Comparison of ENCODE assay signal across 28 mouse cellular contexts in genomic region chr7:84259309-84259985, GRCm38 (mm10).
DNase-seq lines count a peak whose midpoint lies in the region; ATAC-seq and TF ChIP-seq lines count a peak whose summit lies in the region.
"Had no signal": no experiment of that assay in that cellular context is flagged by ENCODE, and none has a peak within 500 bp of the region (broad histone marks: within the 10 kb centered on the region; RNA-seq: fewer than 3 reads in every experiment).

No protein-coding gene starts in this region.

- H3K27me3 ChIP-seq in midbrain, embryonic 12.5 days: no peaks in the 10 kb centered on the region
- no peaks in the 10 kb centered on the region for H3K27me3 ChIP-seq in midbrain, postnatal 0 days (ENCODE audit: insufficient read depth, low read length)
- no peaks in the 10 kb centered on the region for H3K27me3 ChIP-seq in kidney, adult 2 months (replicated peaks; ENCODE audit: control insufficient read depth, insufficient read depth, low read length)
- no peaks in the 10 kb centered on the region for H3K27me3 ChIP-seq in kidney, embryonic 14.5 days (ENCODE audit: control insufficient read depth, insufficient read depth, low read length)
- H3K27me3 ChIP-seq: embryonic facial prominence, embryonic 15.5 days; forebrain, embryonic 12.5 days; heart, embryonic 13.5 days; intestine, embryonic 15.5 days; neural tube, embryonic 12.5 days; Patski had no signal

- peak; percentile 67; the same call in 1 of the 2 replicates for ATAC-seq in midbrain, embryonic 12.5 days (ENCODE audit: low FRiP score, low read depth)
- no peak for ATAC-seq in midbrain, postnatal 0 days (ENCODE audit: low FRiP score)
- ATAC-seq in kidney, embryonic 14.5 days (ENCODE audit: low FRiP score, low TSS enrichment): 0 out of 2 replicates have a peak, but pooled peaks have one; percentile 16
- ATAC-seq: forebrain, postnatal 0 days; hindbrain, postnatal 0 days; intestine, embryonic 15.5 days; Patski had no signal

- H3K9ac ChIP-seq in midbrain, embryonic 12.5 days (replicated peaks): no peak overlapping the region
- no peak overlapping the region for H3K9ac ChIP-seq in midbrain, postnatal 0 days (replicated peaks; ENCODE audit: low read length, poor library complexity, severe bottlenecking)
- H3K9ac ChIP-seq in kidney, embryonic 14.5 days (ENCODE audit: low read depth, low read length): no peak overlapping the region
- H3K9ac ChIP-seq: embryonic facial prominence, embryonic 15.5 days; forebrain, embryonic 12.5 days; forebrain, postnatal 0 days; heart, embryonic 13.5 days; intestine, embryonic 15.5 days; liver, embryonic 14.5 days; neural tube, embryonic 12.5 days had no signal

- WGBS in midbrain, embryonic 12.5 days: 82% methylated on average over 4 of the region's 4 CpGs
- WGBS in midbrain, postnatal 0 days: 66% methylated on average over 4 of the region's 4 CpGs
- WGBS in kidney, adult 2 months: 32% methylated on average over 4 of the region's 4 CpGs
- 60% methylated on average over 4 of the region's 4 CpGs for whole genome bisulfite sequencing in kidney, embryonic 14.5 days

- no peaks in the 10 kb centered on the region for H3K4me1 ChIP-seq in midbrain, embryonic 12.5 days
- no peaks in the 10 kb centered on the region for H3K4me1 ChIP-seq in midbrain, postnatal 0 days (ENCODE audit: insufficient read depth, low read length)
- peaks cover 7% of the 10 kb centered on the region; the same call in 1 of the 2 replicates for H3K4me1 ChIP-seq in kidney, adult 2 months (ENCODE audit: control insufficient read depth, insufficient read depth, low read length)
- no peaks in the 10 kb centered on the region for H3K4me1 ChIP-seq in kidney, embryonic 14.5 days (ENCODE audit: control insufficient read depth, insufficient read depth, low read length)
- H3K4me1 ChIP-seq: embryonic facial prominence, embryonic 15.5 days; forebrain, embryonic 12.5 days; hindbrain, embryonic 10.5 days; intestine, embryonic 15.5 days; neural tube, embryonic 12.5 days had no signal

- no peak overlapping the region for H3K4me2 ChIP-seq in midbrain, embryonic 12.5 days (replicated peaks)
- no peak overlapping the region for H3K4me2 ChIP-seq in midbrain, postnatal 0 days (ENCODE audit: low read depth, low read length, poor library complexity, severe bottlenecking)
- H3K4me2 ChIP-seq in kidney, embryonic 14.5 days (replicated peaks; ENCODE audit: low read depth, low read length): no peak overlapping the region
- H3K4me2 ChIP-seq: embryonic facial prominence, embryonic 15.5 days; forebrain, embryonic 12.5 days; heart, embryonic 13.5 days; intestine, embryonic 15.5 days; neural tube, embryonic 12.5 days had no signal

- H3K36me3 ChIP-seq in midbrain, embryonic 12.5 days: peaks cover 79% of the 10 kb centered on the region
- peaks cover 46% of the 10 kb centered on the region for H3K36me3 ChIP-seq in midbrain, postnatal 0 days (ENCODE audit: insufficient read depth, low read length)
- H3K36me3 ChIP-seq in kidney, adult 2 months (ENCODE audit: control insufficient read depth, insufficient read depth, low read length): no peaks in the 10 kb centered on the region
- H3K36me3 ChIP-seq in kidney, embryonic 14.5 days (ENCODE audit: control insufficient read depth, insufficient read depth, low read length): peaks cover 3% of the 10 kb centered on the region; the same call in 1 of the 2 replicates
- H3K36me3 ChIP-seq: intestine, embryonic 15.5 days had no signal

- no peak for DNase-seq in midbrain, postnatal 0 days (ENCODE audit: low spot score)
- DNase-seq in kidney, adult 2 months: peak; percentile 45
- DNase-seq in kidney, postnatal 14 days: peak; percentile 48
- DNase-seq in yolk sac, embryonic 10.5 days (ENCODE audit: low spot score): no peak
- DNase-seq in right cerebral cortex, adult 18-20 months: no peak
- DNase-seq: adrenal gland, postnatal 10 days; cerebellum, adult 8-10 months; forebrain, postnatal 0 days; heart, postnatal 10 days; layer of hippocampus, adult 9-11 months; liver; lung, adult 2 months; lung, postnatal 14 days; right cerebral cortex, postnatal 25 days; thymus, adult 2 months; thymus, postnatal 36 days had no signal

- no peak overlapping the region for H3K27ac ChIP-seq in midbrain, embryonic 12.5 days (replicated peaks)
- no peak overlapping the region for H3K27ac ChIP-seq in midbrain, postnatal 0 days (ENCODE audit: low read depth, low read length)
- H3K27ac ChIP-seq in kidney, adult 2 months (ENCODE audit: insufficient read depth, low read depth, low read length): peak overlapping the region; percentile 61
- no peak overlapping the region for H3K27ac ChIP-seq in kidney, embryonic 14.5 days (ENCODE audit: low read depth, low read length)
- H3K27ac ChIP-seq: embryonic facial prominence, embryonic 10.5 days; embryonic facial prominence, embryonic 15.5 days; forebrain, embryonic 12.5 days; heart, embryonic 13.5 days; hindbrain, embryonic 10.5 days; hindbrain, postnatal 0 days; intestine, embryonic 15.5 days; liver, embryonic 14.5 days; neural tube, embryonic 12.5 days had no signal

- H3K4me3 ChIP-seq in midbrain, embryonic 12.5 days: no peak overlapping the region
- no peak overlapping the region for H3K4me3 ChIP-seq in midbrain, postnatal 0 days (ENCODE audit: low read depth, low read length)
- H3K4me3 ChIP-seq in kidney, adult 2 months (ENCODE audit: insufficient read depth, low read depth, low read length): no peak overlapping the region
- no peak overlapping the region for H3K4me3 ChIP-seq in kidney, embryonic 14.5 days (ENCODE audit: low read length)
- H3K4me3 ChIP-seq: embryonic facial prominence, embryonic 10.5 days; embryonic facial prominence, embryonic 15.5 days; forebrain, embryonic 12.5 days; heart, embryonic 13.5 days; hindbrain, embryonic 10.5 days; intestine, embryonic 15.5 days; neural tube, embryonic 12.5 days had no signal

- no peaks in the 10 kb centered on the region for H3K9me3 ChIP-seq in midbrain, embryonic 12.5 days
- no peaks in the 10 kb centered on the region for H3K9me3 ChIP-seq in midbrain, postnatal 0 days (ENCODE audit: low read length)
- H3K9me3 ChIP-seq in kidney, embryonic 14.5 days (ENCODE audit: control insufficient read depth, low read length): no peaks in the 10 kb centered on the region
- H3K9me3 ChIP-seq: embryonic facial prominence, embryonic 10.5 days; embryonic facial prominence, embryonic 15.5 days; forebrain, embryonic 12.5 days; heart, embryonic 13.5 days; hindbrain, embryonic 10.5 days; intestine, embryonic 15.5 days; neural tube, embryonic 12.5 days had no signal

- no peak for TF ChIP-seq CTCF in midbrain, postnatal 0 days (IDR thresholded peaks at IDR 0.05)
- no peak for TF ChIP-seq CTCF in kidney, adult 2 months (conservative IDR thresholded peaks at IDR 0.05; ENCODE audit: insufficient read depth, insufficient read length, low read depth, low read length)

- TF ChIP-seq POLR2A in kidney, adult 2 months (IDR thresholded peaks at IDR 0.05; ENCODE audit: low read depth, low read length): no peak

Comparison
In these comparisons a context has a peak if more than half of its experiments do, and no peak if none do; other contexts are left out.
1. DNase-seq: peak in kidney, adult 2 months (single experiment) and kidney, postnatal 14 days (single experiment); none in midbrain, postnatal 0 days (single experiment), yolk sac, embryonic 10.5 days (single experiment) and right cerebral cortex, adult 18-20 months (single experiment).